Mouse (Mus musculus) small intestine, adult 2 months (tissue): ENCODE measurements at regions not wholly inside any gene's neighbourhood (a gene's known extent, or its start where the extent isn't known, plus 50 kb on each side); places are given as distances from the start of the nearest gene placed in this dataset.

ENCODE experiments used
- CTCF ChIP-seq: fragments of 200-500 bp; IDR thresholded peaks from 2 replicates; pipeline ENCODE4 v1.5.1; 2012; ENCODE audit warnings: low read depth, mild to moderate bottlenecking, control low read depth, inconsistent platforms, low read length, moderate library complexity, mixed read lengths; ENCODE audit not compliant: insufficient replicate concordance, insufficient read length; ENCODE audit errors: extremely low read depth
- POLR2A ChIP-seq: fragments of 200-500 bp; IDR thresholded peaks from 2 replicates; pipeline ENCODE4 v1.6.1; 2012; ENCODE audit warnings: low read depth, mild to moderate bottlenecking, control low read depth, inconsistent platforms, low read length, moderate library complexity

DNA sequence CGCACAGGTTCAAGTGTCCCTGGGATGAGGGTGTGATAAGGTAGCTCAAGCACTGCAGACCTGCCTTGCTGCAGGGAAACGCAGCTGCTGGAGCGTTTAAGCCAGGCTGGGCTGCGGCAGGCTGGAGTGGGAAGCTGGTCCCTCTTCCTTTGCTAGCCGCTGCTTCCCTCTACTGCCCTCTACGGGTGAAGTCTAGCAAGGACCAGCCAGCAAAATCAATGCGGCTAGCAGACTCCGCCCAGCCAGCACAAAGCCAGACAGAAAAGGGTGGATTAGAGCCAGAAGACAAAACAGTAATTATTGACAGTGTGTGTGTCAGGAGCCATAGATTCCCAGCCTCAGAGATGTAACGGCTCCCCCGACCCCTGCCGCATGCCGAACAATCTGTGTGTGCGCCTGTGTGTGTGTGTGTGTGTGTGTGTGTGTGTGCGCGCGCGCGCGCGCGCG lies 111.8 kb upstream of the Med14 start:
- TF ChIP-seq CTCF (peak; percentile 66; the same call in 1 of the 2 replicates), POLR2A (no peak)
